Mouse (Mus musculus) thymus, postnatal 4 days (tissue): ENCODE measurements around the gene Slc35c2.

Experiments used
- DNase-seq: peaks from one replicate; pipeline ENCODE4 v3.0.0; 2021

Gene Slc35c2

DNA sequence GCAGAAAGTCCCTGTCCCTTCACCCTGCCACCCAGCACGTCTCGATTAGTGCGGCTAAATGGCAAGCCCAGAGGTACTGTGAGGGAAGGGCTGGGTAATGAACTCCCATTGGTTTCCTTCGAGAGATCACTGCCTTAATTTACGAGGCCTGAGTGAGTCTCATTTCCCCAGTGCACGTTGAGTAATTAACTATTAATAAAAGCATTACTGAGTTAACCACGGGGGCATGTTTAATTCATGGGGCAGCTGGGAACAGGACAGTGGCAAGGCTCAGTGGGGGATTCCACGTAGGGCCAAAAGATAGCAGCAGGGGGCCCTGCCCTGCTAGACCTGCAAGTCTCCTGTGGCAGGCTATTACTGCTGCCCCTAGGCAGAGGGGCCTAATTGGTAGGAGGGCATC, 16.3 kb downstream of the Slc35c2 start:
- no peak for DNase-seq

DNA sequence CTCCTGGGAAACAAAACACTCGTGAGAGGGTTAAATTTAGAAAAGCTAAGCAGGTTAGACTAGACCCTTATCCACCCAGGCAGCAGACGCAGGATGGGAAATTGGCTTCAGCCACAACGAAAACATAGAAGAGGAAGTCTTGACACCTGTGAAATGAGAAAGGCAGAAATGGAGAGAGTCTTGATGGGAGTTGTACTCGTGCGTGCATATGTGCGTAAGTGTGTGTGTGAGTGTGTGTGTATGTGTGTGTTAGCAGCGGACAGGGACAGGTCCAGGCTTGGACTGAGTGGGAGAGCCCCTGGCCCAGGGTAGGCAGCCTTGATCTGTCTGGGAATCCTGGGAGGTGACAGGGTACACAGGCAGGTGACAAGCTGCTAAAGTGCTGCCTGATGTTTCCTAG, 16.8 kb downstream of the Slc35c2 start:
- no peak for DNase-seq

DNA sequence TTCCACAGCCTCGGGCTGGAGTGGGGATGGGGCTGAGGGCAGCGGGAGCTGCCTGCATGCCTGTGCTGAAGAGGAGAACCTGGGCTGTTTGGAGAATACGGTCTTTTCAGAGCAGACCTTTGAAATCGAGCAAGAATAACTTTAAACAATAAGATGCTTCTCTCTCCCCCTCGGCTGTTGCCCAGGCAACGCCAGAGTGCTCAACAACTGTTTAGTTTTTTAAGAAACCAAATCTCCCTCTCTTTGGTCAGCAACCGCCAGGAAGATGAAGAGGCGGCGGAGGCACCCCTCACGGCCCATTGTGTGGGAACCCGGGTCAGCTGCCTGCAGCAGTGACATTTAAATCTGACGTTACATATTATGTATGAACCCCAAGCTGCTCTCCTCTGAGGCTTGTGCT, 20.9 kb downstream of the Slc35c2 start:
- DNase-seq: no peak

- no peak for DNase-seq
Measured at GRCm38 (mm10) chr2:165263861-165264260, 23.8 kb downstream of the Slc35c2 start.

- no peak for DNase-seq
Measured at GRCm38 (mm10) chr2:165262274-165262990, 25.2 kb downstream of the Slc35c2 start.

DNA sequence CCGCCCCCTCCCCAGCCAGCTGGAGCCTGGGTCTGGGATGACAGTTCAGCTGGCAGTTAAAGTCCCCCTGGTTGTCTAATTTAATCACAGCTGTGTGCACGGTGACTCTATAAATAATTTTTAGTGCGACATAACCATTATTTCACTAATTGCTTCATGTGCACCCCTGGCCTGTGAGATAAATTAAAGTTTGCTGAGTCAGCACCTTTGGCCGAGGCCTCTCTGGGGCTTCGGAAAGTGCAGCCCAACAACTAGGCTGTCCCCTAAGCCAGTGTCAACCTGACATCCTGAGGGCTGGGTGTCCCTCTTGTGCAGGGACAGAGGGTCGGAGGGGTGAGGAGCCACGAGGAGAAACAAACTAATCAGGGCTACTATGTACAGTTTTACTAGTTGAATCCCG, 27.8 kb downstream of the Slc35c2 start:
- no peak for DNase-seq

DNA sequence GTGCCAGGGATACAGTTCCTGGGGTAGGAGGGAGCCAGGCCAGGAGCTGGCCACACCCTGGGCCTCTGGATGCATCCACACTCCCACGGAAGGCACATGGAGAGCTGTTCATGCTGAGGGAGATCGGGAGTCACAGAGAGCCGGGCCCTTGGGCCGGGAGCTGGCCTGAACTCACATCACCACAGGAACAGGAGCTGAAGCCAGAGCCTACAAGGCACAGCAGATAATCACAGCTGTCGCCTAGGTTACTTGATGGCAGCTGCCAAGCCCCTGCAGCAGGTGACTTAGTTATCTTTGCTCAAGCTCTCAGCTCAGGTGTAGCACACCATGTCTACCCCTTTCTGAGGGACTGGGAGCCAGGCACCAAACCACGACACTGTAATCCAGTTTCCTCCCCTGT, 29.3 kb downstream of the Slc35c2 start:
- DNase-seq: no peak

GRCm38 (mm10) chr2:165257151-165257834, 30.4 kb downstream of the Slc35c2 start:
- no peak for DNase-seq

- DNase-seq: no peak
Measured at GRCm38 (mm10) chr2:165256213-165256612, 31.5 kb downstream of the Slc35c2 start.

GRCm38 (mm10) chr2:165253867-165254266, 33.8 kb downstream of the Slc35c2 start:
- DNase-seq: no peak

- DNase-seq: no peak
Measured at GRCm38 (mm10) chr2:165253269-165253668, 34.4 kb downstream of the Slc35c2 start.

DNA sequence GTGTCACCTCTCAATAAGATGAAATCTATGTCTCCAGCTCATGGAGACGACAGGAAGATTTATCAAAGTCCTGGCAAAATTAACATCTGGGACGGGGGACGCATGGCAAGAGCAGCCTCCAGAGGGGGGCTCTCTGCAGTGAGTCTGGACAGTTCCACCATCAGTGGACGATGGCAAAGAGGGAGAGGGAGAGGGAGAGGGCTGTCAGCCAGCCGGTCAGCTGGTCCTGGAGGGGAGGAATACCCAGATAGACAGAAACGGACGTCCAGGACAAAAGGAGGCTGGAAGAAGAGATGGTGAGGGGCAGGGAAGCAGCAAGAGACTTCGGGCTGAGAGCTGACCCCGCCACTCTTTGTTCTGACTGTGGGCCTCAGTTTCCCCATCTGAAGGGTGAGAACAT, 34.9 kb downstream of the Slc35c2 start:
- no peak for DNase-seq

DNA sequence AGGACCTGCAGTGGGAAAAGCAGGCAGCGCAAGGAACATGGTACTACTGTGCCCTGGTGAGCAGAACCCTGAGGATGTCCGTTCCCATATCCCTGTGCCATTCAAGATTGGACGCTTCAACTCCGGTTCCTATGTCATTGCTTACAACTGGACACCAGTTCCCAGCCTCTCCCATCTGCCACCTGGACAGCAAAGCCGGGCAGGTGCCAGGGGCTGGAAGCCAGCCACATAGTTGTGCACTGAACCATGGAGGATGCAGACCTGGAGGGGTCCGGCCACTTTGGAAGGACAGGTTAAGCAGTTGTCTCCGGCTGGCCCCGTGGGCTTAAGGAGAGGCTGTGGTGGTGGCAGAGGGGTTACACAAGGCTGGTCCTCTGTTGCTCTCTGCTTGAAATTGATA, 35.3 kb downstream of the Slc35c2 start:
- DNase-seq: no peak

DNA sequence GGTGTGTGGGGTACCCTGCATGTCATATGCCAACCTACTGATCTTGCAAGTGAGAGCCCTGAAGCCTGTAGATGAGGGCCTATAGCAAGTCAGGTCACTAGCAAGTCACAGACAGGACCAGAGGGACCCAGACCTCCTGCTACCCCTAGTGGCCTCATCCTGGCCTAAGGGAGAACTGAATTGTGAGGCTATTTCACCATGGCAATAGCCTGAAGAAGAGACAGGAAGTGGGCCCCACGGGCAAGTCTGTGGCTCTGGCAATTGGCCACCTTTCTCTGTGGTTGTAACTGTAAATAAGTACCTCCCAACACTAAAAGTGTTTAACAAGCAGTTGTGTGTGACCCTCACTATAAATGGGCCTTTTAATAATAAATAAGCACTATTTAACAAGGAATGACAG, 36.8 kb downstream of the Slc35c2 start:
- no peak for DNase-seq

DNA sequence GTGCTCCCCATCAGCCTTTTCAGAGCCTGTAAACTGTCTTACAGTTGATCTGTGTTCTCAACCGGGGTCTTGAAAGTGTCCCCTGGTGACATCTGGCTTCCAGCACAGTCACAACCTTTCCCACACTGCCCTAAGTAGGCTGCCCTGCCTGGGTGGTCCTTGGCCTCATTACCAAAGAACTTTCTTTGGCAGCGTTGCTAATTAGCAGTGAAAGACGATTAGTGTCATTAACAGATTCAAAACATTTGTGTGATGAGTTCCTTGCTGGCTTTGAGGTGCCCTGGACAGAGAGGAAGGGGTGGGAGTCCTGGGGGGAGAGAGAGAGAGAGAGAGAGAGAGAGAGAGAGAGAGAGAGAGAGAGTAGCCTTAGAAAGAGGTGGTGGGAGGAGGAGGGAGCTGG, 38.7 kb downstream of the Slc35c2 start:
- DNase-seq: no peak

DNA sequence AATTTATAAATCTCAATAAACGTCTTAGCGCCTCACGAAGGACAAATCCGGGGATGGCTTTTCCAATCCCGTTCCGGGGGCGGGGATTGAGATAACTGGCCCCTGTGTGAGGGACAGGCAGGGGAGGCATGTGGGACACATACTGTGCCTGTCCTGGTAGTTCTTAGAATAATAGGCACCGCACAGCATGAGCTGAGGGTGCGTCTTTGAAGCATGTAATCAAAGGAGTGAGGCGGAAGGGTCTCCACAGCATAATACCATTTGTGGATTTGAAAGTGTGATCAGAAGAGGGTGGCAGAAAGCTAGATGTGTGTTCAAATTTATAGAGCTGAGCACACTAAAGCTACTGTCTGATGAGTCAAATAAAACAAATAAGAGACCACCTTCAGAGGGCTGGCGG, 41.3 kb downstream of the Slc35c2 start:
- no peak for DNase-seq

- no peak for DNase-seq
Measured at GRCm38 (mm10) chr2:165243122-165243720, 44.4 kb downstream of the Slc35c2 start.

DNA sequence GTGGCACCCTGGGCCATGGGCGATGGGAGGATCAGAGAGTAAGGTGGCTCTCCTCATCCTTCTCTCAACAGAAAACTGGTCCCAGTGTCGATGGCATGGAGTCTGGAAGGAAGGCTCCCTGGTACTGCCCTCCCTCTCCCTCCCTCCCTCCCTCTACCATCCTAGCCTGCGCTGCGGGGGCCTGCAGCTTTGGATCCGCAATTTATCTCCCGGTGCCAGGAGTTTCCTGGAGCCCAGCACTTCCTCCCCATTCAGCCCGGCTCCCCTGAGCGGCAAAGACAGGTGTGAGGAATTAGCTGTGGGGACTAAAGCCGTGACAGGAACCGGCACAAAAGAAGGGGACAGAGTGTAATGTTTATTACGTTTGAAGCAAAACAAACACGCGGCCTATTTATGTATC, 45.1 kb downstream of the Slc35c2 start:
- no peak for DNase-seq

DNA sequence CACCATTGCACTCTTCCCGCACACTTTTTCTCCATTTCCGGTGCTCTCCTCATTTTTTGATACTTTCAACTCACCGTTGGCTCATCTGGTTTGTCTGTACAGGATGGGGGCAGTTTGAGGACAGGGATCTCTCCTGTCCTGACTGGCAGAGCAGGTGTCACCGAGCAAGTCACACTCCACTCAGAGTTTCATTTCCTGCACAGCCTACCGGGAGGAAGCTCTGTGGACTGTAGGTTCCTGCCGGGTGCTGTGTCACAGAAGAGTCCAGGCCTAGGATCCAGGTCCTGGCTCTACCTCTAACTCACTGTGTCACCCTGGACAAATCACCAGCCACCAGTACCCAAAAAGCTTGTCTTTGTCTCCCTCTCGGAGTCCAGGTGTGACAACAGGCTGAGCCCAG, 45.9 kb downstream of the Slc35c2 start:
- no peak for DNase-seq

DNA sequence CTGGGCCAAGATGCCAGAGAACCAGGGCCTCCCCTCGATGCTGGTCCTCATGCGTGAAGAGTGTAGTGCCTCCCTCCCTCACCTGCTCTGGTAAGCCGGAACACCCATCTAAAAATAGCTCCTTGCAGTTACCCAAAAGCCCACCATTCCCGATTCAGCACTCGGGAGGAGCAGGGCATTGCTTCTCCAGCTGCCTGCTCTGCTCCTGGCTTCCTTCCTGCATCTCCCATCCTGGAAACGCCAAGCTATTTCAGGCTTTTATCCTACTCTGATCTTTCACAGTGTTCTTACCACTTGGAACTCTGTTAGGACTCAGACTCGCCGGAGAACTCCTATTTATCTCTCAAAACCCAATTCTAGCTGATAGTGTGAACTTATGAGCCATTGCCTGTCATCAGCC, 47.3 kb downstream of the Slc35c2 start:
- DNase-seq: no peak

DNA sequence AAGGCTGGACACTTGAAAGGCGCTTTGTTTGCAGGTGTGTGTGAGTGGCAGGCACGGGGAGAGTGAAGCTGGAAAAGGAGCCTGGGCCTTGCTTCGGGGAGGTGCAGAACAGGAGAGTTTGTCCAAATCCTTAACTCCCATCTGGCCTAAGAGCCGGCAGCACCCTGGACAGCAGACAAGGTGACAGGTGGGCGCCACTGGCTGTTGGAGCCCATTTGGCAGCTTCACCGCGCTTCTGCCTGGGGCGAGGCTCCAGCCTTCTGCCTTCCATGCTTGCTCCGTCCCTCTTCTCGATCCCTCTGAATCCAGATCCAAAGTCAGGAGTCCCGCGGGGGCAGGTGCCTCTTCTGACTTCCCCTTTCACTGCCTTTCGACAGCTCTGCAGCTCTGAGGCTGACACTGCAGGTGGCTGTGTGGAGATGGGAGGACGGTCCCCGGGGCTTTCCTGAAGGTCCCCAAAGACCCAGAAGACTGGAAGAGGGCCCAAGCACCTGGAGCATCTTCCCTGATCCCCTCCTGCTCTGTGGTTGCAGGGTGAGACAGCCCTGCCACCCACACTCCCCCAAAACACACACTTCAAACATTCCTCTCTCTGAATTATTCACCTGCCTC, 48.0 kb downstream of the Slc35c2 start:
- peak; percentile 34 for DNase-seq

DNA sequence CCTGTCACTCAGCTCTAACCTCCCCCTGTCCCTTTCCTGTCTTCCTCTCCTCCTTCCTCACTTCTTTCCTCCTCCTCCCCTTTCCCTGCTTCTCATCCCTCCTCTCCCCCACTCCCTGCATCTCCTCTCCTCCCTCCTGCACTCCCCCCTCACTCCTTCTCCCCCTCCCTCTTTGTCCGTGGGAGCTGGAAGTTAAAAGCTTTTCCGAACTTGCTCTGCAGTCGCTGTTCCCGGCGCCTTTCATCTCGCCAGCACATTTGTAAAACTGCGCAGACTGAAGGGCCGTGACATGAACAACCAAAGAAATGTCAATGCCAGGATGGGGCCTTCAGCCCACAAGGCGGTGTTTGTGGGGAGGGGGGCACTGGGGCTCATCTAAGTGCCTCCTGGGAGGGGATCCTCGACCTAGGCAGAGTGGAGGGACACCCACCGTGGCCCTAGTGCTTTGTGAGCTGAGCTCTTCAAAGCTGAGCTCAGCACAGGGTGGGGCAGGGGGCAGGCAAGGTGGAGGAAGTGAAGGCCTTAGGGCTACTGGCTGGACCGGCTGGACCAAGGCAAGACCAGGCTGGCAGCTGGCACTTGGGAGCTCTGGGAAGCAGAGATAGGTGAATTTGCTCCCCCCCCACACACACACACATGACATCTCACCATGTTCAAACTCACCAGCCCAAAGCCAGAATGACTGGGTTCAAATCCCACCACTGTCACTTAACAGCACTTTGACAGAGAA, 49.1 kb downstream of the Slc35c2 start:
- DNase-seq: no peak

DNA sequence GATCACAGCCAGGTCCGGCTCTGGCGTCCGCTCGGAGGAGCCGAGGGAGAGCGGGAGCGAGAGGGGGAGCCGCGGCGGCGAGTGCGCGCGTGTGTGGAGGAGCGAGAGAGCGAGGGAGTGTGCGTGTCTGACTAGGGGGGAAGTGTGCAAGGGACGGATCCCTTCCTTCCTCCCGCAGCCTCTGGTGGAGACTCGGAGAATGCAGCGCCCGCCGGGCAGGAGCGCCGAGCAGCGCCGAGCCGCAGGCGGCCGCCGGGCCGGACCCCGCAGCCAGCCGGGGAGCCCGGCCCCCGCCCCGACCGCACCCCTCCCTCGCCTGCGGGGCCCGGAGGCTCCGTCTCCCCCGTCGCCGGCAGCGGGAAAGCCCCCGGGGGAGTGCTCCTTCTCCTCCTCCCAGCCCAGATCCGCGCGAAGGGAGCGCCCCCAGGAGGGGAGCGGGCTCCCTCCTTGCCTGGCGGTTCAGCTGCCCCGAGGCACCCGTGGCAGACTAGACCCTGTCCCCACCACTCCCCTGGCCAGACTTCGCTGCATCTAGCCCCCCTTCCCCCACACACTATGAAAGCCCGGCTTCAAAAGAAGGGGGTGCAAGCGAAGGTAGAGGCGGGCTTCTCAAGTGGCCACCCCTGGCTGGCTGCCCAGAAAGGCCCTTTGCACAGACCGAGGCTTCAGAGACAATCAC, 52.9 kb downstream of the Slc35c2 start, which contains the start of gene Cdh22:
Gene Cdh22 (minus strand): TSS at position 241 of the 679 bp plus-strand sequence.
- peak; percentile 65 for DNase-seq
